Mouse (Mus musculus) frontal cortex, postnatal 10 days (tissue): Measurements from ENCODE around the gene Rab13.

Source experiments
- DNase-seq, 2 experiments: peaks; one replicate each; pipeline ENCODE4 v3.0.0; 2022; ENCODE audit warnings: low spot score in 2 of 2, mixed read lengths in 1 of 2

The Rab13 gene

DNA sequence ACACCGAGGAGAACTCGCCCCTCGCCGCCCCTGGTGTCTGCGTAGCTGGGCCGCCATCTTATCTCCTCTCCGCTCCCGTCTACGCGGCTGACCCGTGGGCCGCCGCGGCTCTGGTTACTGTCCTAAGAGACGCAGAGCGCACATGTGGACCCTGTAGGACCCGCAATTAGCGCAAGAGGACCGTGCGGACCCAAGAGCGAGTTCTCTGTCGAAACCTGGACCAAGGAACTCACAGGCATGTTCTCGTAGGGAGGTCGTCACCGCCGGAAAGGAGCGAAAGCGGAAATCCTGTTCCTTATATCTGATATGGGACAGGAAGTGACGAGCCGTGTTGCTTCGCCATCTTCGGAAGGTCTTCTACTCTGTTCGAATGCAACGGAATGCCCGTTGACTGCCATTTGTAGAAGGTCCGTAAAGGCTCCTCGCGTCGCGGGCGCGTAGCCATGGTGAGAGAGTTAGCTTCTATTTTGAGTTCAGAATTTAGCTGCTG is at the start of gene Rab13, which contains the start of gene Rps27:
TSS of gene Rab13 (plus strand) at position 319 of the 490 bp plus-strand sequence.
TSS of gene Rps27 (minus strand) at position 275 of the 490 bp plus-strand sequence.
- DNase-seq: peak; percentile 87 to 88

DNA sequence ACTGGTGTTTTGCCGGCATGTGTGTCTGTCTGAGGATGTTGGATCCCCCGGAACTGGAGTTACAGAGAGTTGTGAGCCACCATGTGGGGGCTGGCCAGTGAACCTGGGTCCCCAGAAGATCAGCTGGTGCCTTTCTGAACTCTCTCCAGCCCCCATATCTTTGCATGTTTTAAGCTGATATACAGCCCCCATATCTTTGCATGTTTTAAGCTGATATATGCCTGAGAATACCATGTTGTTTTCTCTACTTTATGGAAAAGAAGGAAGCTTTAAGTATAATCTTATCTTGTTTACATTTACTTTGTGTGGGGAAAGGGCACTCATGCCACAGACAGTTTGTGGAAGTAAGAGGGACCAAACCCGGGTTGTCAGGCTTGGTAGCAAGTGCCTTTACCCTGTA is 33.9 kb upstream of the Rab13 start:
- DNase-seq: no peak

DNA sequence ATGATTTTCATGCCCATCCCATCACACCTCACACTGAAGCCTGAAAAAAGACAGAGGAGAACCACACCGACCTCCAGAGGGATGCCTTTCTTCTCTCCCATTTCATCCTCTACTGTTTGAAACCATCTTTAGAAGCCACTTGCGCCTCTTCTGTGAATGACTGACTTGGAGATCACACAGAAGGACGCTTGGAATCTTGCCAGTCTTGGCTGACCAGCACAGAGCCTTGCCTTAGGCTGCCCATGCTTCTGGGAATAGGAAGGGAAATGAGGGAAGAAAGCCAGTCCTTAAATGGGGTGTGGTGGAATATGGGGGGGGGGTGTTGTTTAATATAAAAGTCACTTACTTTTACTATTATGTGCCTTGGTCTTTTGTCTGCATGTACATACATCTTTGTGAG is 29.9 kb upstream of the Rab13 start:
- no peak for DNase-seq

DNA sequence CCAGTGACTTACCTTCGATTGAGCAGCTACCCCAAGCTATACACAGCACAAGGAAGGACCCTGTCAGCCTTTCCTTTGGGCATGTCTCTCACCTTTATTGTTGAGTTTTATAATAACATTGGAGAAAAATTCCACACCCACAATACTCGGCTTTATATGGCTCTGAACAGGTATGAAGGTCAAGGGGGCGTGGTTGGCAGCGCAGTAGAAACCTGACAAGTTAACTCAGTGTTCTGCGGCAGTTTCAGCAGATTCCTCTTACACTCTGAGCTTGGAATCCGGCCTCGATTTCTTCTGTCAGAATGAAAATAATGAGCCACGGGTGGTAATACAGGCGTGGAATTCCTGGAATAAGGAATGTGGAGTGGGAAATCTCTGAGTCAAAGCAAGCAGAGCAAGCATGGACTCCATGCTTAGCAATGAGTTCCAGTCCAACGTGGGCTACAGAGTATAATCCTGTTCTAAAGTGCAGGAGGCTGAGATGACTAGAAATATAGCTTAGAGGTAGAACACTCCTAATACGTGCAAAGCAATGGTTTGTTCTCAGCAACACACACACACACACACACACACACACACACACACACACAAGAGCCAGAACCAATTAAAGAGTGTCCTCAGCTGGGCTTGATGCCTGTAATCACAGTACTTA is 22.5 kb upstream of the Rab13 start:
- no peak for DNase-seq

DNA sequence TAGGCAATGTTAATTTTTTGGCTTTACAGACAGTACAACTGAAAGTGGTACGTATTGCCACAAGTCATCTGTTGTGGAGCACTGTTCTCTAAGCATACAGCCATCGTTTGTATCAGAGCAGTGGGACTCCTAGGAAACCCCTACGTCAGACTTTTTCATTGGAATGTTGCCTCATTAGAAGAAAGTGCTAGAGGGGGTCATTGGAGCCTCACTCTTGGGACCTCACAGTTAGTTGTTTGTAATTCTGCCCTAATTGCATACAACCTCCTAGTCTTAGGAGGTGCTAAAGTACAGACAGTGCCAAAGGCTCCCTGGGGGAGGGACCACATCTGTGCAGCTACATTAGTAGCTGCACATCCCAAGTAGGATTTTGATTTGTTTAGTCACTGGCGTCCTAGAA is 18.7 kb upstream of the Rab13 start:
- DNase-seq: no peak

DNA sequence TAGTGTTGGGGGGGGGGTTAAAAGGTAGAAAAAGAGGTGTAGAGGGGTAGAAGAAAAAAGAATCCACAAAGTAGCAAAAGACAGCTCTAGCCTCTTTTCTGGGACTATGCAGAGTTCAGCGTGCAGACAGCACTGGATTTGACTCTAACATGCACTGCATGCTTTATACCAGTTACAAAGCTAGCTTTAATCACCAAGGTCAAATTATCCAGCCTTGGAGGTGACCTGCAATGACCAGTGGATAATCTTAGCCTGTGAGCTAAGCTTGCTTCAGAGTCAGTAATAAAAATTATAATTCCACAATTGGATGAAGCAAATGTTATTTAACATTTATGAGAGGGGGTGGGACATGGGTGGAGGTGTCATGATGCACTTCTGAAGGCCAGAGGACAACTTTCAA is 17.9 kb upstream of the Rab13 start:
- DNase-seq: no peak

DNA sequence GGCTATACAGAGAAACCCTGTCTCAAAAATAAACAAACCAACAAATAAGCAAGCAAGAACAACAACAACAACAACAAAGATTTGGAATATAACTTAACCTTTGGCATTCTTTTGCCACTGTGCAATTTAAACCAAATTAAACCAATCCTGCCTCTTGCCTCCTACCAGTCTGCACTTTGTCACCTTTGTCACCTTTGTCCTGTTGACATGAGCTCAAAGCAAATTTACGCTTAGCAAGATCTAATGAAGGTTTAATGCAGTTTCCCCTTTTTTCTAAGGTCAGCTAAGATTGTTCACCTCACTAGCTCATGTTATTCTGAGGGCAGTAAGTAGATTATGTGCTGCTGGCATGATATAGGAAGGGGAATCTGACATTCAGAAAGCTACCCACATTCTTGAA is 15.9 kb upstream of the Rab13 start:
- no peak for DNase-seq

DNA sequence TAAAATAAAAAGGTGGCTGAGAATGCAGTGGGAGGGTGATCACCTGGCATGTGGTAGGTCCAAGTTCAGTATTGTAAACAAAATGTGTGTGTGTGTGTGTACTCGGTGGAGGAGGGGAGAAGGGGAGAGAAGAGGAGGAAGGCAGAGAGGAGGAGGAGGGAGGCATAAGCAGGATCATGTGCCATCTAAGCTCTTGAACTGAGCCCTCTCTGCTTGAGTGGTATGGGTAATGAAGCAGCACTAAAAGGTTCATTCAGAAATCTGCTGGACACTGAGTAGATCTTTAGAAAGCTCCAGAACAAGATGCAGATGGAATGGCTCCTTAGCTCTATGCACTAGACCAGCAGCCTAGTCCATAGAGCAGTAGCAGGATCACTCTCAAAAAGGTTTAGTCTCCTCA is 10.6 kb upstream of the Rab13 start:
- DNase-seq: no peak

DNA sequence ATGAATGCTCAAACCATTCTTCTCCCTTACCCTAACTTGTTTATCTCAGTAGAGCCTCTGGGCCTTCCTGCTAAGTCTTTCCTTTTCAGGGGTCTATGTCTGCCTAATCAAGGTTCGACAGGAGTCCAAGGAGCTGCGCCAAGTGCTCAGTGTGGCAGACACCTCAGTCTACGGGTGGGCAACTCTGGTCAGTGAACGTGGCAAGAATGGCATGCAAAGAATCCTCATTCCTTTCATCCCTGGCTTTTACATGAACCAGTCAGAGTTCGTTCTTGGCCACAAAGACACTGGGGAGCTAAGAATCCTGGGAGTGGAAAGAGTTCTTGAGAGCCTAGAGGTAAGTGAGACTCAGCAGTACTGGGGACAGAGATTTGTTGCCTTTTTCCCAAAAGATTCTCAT is 9.9 kb upstream of the Rab13 start:
- DNase-seq: no peak

DNA sequence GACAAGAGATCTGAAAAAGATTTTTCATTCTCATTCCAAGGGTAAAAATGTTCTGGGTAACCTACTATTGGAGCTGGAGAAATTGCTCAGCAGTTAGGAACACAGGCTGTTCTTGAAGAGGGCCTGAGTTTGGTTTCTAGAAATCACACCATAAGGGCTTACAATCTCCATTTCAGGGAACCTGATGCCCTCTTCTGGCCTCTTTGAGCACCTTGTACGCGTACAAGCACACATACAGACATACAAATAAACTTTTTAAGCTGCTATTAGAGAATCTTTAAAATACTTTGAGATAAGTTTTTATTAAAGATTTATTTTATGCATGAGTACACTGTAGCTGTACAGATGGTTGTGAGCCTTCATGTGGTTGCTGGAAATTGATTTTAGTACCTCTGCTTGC is 8.9 kb upstream of the Rab13 start:
- no peak for DNase-seq

DNA sequence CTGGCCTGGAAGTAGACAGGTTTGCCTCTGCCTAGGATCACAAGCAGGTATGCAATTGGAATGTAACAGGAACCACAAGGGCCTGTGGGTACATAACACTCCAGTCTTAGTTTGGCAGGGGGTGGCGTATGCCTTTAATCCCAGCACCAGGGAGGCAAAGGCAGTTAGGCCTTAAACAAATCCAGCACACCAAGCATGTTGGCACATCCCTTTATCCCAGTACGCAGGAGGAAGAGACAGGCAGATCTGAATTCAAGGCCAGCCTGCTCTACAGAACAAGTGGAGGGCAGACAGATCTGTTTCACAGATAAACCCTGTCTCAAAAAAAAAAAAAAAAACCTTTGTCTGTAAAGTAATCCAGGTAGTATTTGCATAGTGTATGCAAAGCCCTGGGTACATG is 4.8 kb upstream of the Rab13 start:
- no peak for DNase-seq

DNA sequence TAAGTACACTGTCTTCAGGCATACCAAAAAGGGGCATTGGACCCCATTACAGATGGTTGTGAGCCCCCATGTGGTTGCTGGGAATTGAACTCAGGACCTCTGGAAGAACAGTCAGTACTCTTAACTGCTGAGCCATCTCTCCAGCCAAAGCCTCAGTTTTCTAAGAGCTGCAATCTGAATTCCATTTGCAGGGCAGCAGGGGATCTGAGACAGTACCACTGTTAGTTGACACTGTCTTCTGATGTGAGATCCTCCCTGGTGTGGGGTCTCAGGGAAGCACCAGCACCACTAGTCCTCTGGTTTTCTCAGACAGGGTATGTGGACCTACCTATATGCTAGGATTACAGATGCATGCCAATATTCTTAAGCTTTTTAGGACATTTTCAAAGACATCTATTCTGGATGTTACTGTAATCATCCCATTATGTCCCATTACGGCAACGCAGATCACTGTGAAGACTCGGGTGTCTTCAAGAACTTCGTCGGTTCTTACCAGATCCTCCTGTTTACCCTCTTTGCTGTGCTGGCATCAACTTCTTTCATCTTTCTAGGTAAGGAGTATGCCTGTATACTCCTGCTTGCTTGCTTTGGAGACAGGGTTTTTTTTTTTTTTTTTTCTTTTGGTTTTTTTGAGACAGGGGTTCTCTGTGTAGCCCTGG is 3.5 kb upstream of the Rab13 start:
- DNase-seq: no peak

DNA sequence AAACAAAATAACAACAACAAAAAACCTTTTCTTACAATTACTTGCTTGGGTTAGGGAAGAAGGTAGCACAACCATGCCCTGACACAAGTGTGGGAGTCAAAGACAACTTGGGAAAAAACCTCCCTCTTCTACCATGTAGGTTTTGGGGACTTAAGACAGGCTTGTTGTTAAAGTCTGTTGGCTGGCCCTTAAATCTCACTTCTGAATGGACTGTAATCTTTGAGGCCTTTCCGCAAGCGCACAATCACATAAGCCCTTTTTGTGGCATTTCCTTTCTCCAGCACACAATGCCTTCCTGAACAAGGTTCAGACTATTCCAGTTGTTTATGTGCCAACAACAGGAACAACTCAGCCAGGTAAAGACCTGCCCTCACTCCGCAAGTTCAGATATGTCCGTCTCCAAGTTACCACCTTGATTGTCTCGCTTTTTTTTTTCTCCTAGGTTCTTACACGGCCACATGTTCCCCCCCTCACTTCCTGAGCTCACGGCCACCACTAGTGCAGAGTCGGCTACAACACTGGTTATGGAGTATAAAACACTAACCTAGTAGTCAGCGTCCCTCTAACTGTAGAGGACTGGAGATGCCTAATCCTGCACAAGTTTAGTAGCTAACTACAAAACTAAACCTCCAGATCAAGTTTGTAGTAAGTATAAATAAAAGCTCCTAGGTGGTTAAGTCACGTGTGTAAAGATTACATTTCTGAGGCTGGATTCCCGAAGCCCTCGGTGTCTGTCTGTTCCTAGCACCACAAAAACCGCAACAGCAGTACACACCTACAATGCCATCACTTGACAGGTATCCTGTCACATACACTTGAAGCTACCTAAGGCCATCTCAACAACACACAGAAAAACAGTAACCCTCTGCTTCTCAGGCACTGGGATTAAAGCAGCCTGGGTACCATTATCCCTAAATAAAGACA is 1.8 kb upstream of the Rab13 start:
- DNase-seq: no peak

DNA sequence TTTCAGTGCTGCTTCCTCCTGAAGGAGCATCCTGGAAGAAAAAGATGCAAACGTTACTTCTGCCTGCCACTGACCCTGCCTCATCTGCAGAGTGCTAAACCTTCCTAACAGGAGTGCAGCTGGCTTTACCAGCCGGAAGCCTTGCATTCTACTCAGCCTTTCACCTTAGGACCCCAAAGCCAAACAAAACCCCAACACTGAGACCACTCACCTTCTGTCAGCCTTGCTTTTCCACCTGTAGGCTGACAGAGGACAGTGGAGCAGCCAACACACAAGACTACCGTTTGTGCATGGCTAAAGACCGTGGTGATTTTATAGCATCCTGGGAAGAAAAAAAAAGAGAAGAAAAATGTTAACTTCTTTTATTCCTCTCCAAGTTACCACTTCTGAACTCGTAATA is 772 bp upstream of the Rab13 start:
- DNase-seq: no peak

DNA sequence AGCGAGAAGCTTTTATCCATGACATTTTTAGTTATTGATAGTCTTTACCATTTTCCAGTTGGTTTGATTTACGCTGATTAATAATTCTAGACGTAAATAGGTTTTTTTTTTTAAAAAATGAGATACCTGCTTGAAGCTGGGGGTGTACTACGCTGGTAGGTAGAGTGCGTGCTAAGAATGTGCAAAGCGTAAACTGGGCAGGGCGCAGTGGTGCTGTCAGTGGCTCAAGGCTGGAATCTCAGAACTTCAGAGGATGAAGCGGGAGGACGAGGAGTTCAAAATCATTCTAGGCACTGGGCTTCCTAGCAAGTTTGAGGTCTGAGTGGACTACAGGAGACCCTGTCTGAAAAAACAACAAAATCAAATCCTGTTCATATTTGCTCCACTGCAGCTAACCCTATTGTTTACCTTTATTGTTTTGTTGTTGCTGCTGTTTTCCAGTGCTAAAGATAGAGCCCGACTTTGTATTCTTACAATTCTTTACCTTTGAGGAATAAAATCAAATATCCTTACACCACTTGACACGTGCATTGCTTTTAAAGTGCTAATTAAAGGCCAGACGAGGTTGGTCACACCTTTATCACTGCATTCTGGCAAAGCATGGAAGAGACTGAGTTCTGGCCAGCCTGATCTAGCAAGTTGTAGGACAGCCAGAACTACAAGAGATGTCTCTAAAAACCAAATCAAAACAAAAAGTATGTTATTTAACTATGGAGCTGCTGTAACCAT is 625 bp downstream of the Rab13 start:
- DNase-seq: no peak

DNA sequence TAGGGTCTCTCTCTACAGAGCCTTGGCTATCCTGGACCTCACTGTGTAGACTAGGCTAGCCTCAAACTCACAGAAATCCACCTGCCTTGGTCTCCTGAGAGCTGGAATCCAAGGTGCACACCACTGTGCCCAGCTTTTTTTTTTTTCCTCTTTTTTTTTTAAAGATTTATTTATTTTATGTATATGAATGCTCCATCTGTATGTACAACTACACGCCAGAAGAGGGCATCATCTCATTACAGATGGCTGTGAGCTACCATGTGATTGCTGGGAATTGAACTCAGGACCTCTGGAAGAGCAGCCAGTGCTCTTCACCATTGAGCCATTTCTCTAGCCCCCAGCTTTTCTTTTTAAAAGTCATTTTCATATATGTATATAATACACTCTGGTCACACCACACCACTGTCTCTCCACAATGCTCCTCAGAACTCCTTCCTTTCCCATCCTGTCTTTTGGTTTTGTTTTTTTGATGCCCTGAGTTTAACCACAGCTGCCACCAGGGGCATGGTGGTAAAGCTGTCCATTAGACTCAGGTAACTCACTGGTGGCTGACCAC is 2.4 kb downstream of the Rab13 start:
- no peak for DNase-seq

DNA sequence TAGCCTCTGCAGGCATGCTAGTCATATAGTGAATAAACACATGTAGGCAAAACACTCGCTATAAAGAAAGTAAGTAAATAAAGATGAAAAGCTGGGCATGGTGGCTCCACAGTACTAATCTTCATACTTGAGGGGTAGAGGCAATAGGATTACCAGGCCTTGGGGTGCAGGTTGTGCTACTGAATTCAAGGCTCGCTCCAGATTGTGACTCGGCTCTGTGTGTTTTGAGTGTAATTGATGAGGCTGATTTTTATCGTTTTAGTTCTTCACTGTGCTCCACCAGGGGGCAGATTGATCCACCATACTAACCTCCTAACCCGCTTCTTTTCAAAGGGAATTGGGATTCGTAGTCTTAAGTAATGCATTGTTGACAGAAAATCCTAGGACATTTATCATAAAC is 6.6 kb downstream of the Rab13 start:
- DNase-seq: no peak

DNA sequence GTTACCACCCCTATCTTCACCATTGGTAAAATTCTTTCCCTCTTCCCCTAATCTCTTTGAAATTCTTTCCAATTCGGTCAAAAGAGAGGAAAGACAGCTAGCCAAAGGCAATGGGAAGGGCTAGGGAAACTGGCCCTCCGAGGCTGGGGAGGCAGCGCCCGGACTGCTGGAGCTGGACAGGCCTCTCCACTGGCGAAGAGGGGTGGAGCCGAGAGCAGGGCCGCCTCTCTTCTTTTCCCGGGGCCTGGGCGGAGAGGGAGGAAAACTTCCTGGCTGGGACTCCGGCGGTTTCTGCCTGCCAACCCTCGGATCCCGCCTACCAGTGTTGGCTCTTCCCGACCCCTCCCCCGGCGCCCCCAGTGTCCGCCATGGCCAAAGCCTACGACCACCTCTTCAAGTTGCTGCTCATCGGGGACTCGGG is 7.0 kb downstream of the Rab13 start:
- peak; percentile 25 to 46 for DNase-seq

DNA sequence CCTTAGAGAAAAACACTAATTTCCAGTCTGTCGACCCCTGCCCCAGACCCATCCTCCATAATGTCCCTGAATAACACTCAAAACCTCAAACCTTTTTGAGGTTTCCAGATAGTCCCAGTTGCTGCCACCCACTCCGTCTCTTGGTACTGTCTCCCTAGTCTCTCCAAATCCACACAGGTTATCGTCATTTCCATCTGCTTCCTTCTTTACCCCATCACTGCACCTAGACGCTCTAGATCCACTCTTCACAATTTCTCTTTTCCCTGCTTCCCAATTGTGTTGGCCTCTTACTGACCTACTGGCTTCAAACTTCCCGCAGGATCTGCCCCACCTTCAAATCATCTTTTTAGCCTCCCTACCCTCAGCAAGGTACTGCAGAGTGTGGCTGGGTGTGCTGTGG is 7.6 kb downstream of the Rab13 start:
- no peak for DNase-seq

DNA sequence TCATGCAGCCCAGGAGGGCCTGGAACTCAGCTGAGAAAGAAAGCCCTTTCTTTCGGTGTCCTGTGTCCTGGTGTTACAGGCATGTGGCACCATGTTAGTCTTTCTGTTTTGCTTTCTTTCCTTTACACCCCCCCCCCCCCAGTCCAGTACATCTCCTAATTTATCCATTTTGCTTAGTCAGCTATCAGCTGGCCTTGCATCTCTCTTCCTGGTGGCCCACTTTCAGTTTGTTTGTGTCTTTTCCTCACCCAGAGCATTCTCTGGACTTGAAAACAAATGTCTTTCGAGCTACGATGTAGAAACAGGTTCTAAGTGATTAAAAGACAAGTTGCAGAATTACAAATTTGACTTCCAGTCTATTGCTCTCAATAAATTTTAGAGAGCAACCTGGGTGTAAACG is 9.0 kb downstream of the Rab13 start:
- DNase-seq: no peak

DNA sequence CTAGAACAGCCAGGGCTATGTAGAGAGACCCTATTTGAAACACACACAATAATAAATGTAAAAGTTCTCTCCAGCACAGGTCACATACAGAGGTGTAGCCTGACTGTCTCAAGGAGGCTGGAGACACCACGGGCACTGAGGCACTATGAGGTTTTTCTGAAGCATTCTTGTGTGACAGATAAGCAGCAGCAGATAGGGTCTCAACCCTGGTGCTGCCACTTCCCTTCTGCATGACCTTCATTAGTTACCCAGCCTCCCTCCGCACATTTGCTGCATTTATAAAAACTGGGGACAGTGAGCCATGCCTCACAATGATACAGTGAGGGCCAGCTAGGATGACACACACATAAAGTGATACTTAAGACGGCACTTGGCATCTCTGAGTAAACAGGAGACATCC is 9.4 kb downstream of the Rab13 start:
- DNase-seq: no peak

DNA sequence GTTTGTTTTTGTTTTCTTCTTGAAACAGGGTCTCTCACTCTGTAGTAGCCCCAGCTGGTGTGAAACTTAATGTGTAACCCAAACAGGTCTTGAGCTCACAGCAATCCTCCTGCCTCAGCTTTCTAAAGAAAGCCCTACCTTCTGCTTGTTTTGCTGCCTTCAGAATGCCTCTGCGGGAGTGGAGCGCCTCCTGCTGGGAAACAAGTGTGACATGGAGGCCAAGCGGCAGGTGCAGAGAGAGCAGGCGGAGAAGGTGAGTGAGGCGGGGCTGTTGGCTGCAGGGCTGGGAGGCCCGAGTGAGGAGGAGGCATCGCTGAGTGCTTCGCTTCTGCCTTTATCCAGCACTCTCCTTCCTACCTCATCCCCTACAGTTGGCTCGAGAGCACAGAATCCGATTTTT is 10.8 kb downstream of the Rab13 start:
- DNase-seq: no peak
